In genomic region chr2:9888913-9889650, GRCm38 (mm10) we compare ENCODE assay signal across 8 mouse cellular contexts. TPM values are rescaled to one million over a fixed set of nuclear protein-coding genes. Genes with fewer than 3 reads are reported as not detected.
DNase-seq lines count a peak whose midpoint lies in the region; ATAC-seq and TF ChIP-seq lines count a peak whose summit lies in the region.

9230102O04Rik (minus strand) TSS chr2:9889540.

- H3K4me1 ChIP-seq in lung, embryonic 14.5 days (ENCODE audit: insufficient read depth), result no peaks in the 10 kb centered on the region
- H3K4me1 ChIP-seq in embryonic facial prominence, embryonic 14.5 days (ENCODE audit: control insufficient read depth, insufficient read depth, low read length), result no peaks in the 10 kb centered on the region
- H3K4me1 ChIP-seq in intestine, embryonic 14.5 days (replicated peaks; ENCODE audit: control insufficient read depth, insufficient read depth, low read length), result no peaks in the 10 kb centered on the region
- H3K4me1 ChIP-seq in liver, postnatal 0 days (ENCODE audit: insufficient read depth), result peaks cover 8% of the 10 kb centered on the region
- H3K4me1 ChIP-seq in stomach, embryonic 14.5 days (ENCODE audit: control insufficient read depth, insufficient read depth, low read length), result no peaks in the 10 kb centered on the region

- peak; percentile 68 for TF ChIP-seq CTCF in lung, embryonic 14.5 days (IDR thresholded peaks at IDR 0.05; ENCODE audit: low read depth)
- TF ChIP-seq CTCF in liver, postnatal 0 days (IDR thresholded peaks at IDR 0.05; ENCODE audit: low read depth), result peak; percentile 69

- peak within 1 kb of the TSS; percentile 49 for H3K4me2 ChIP-seq in lung, embryonic 14.5 days
- H3K4me2 ChIP-seq in embryonic facial prominence, embryonic 14.5 days (ENCODE audit: low read depth, low read length), result peak within 1 kb of the TSS; percentile 50
- peak within 1 kb of the TSS; percentile 31 for H3K4me2 ChIP-seq in intestine, embryonic 14.5 days (ENCODE audit: low read length)
- peak within 1 kb of the TSS; percentile 69 for H3K4me2 ChIP-seq in liver, postnatal 0 days (ENCODE audit: low read depth, low read length)
- H3K4me2 ChIP-seq in stomach, embryonic 14.5 days (replicated peaks; ENCODE audit: low read depth, low read length), result peak within 1 kb of the TSS; percentile 26

- no peaks in the 10 kb centered on the region for H3K9me3 ChIP-seq in lung, embryonic 14.5 days (ENCODE audit: low read depth, low read length)
- no peaks in the 10 kb centered on the region for H3K9me3 ChIP-seq in embryonic facial prominence, embryonic 14.5 days (ENCODE audit: control insufficient read depth, low read length)
- no peaks in the 10 kb centered on the region for H3K9me3 ChIP-seq in intestine, embryonic 14.5 days (ENCODE audit: control insufficient read depth, low read length)
- H3K9me3 ChIP-seq in liver, postnatal 0 days (ENCODE audit: low read length), result no peaks in the 10 kb centered on the region
- no peaks in the 10 kb centered on the region for H3K9me3 ChIP-seq in stomach, embryonic 14.5 days (ENCODE audit: control insufficient read depth, low read depth, low read length)

- H3K4me3 ChIP-seq in lung, embryonic 14.5 days (ENCODE audit: low read depth, low read length), result peak within 1 kb of the TSS; percentile 14; the same call in 1 of the 2 replicates
- H3K4me3 ChIP-seq in embryonic facial prominence, embryonic 14.5 days (ENCODE audit: low read depth, low read length), result peak within 1 kb of the TSS; percentile 28
- H3K4me3 ChIP-seq in intestine, embryonic 14.5 days (ENCODE audit: low read depth, low read length), result peak within 1 kb of the TSS; percentile 15; the same call in 1 of the 2 replicates
- peak within 1 kb of the TSS; percentile 37 for H3K4me3 ChIP-seq in liver, postnatal 0 days (ENCODE audit: low read depth, low read length)
- 0 out of 2 replicates have a peak within 1 kb of the TSS, but pooled peaks have one; percentile 1 for H3K4me3 ChIP-seq in stomach, embryonic 14.5 days (ENCODE audit: low read depth, low read length)

- no peaks in the 10 kb centered on the region for H3K36me3 ChIP-seq in lung, embryonic 14.5 days (ENCODE audit: insufficient read depth)
- no peaks in the 10 kb centered on the region for H3K36me3 ChIP-seq in embryonic facial prominence, embryonic 14.5 days (ENCODE audit: control insufficient read depth, insufficient read depth, low read length)
- no peaks in the 10 kb centered on the region for H3K36me3 ChIP-seq in intestine, embryonic 14.5 days (ENCODE audit: control insufficient read depth, insufficient read depth, low read length)
- H3K36me3 ChIP-seq in liver, postnatal 0 days (replicated peaks; ENCODE audit: insufficient read depth, low read length), result no peaks in the 10 kb centered on the region
- no peaks in the 10 kb centered on the region for H3K36me3 ChIP-seq in stomach, embryonic 14.5 days (ENCODE audit: control insufficient read depth, insufficient read depth, low read length)

- no peak within 1 kb of the TSS for H3K9ac ChIP-seq in lung, embryonic 14.5 days
- H3K9ac ChIP-seq in embryonic facial prominence, embryonic 14.5 days (ENCODE audit: low read depth, low read length), result no peak within 1 kb of the TSS
- H3K9ac ChIP-seq in intestine, embryonic 14.5 days (ENCODE audit: low read length), result no peak within 1 kb of the TSS
- no peak within 1 kb of the TSS for H3K9ac ChIP-seq in liver, postnatal 0 days (replicated peaks)
- H3K9ac ChIP-seq in stomach, embryonic 14.5 days (replicated peaks; ENCODE audit: low read depth, low read length), result no peak within 1 kb of the TSS

- peak; percentile 68 for DNase-seq in lung, embryonic 14.5 days
- no peak for DNase-seq in lung, postnatal 36 days
- DNase-seq in embryonic facial prominence, embryonic 14.5 days (ENCODE audit: low spot score), result no peak
- peak; percentile 72 for DNase-seq in intestine, embryonic 14.5 days (ENCODE audit: low spot score)
- DNase-seq in liver, postnatal 0 days, result peak; percentile 61
- no peak for DNase-seq in layer of hippocampus, adult 11-12 months (ENCODE audit: low spot score)
- no peak for DNase-seq in spleen, postnatal 14 days (ENCODE audit: low spot score in 2 of 2)

- TF ChIP-seq EP300 in liver, postnatal 0 days (IDR thresholded peaks at IDR 0.05; ENCODE audit: low read depth), result no peak

- peak; percentile 80; the same call in 1 of the 2 replicates for ATAC-seq in lung, embryonic 14.5 days (ENCODE audit: insufficient read depth)
- ATAC-seq in embryonic facial prominence, embryonic 14.5 days (ENCODE audit: low read depth), result peak; percentile 73
- peak; percentile 72; the same call in 1 of the 2 replicates for ATAC-seq in intestine, embryonic 14.5 days (replicated peaks; ENCODE audit: low FRiP score, low TSS enrichment, low read depth)
- peak; percentile 94 for ATAC-seq in liver, postnatal 0 days
- 0 out of 2 replicates have a peak, but pooled peaks have one; percentile 64 for ATAC-seq in stomach, embryonic 14.5 days (ENCODE audit: insufficient number of reproducible peaks, insufficient read depth, low FRiP score, low read depth)

- H3K27me3 ChIP-seq in lung, embryonic 14.5 days (ENCODE audit: insufficient read depth, low read length), result peaks cover 93% of the 10 kb centered on the region
- H3K27me3 ChIP-seq in embryonic facial prominence, embryonic 14.5 days (replicated peaks; ENCODE audit: control insufficient read depth, insufficient read depth, low read length), result peaks cover 98% of the 10 kb centered on the region
- H3K27me3 ChIP-seq in intestine, embryonic 14.5 days (replicated peaks; ENCODE audit: control insufficient read depth, insufficient read depth, low read length), result peaks cover 97% of the 10 kb centered on the region
- H3K27me3 ChIP-seq in liver, postnatal 0 days (ENCODE audit: insufficient read depth, low read length), result peaks cover 89% of the 10 kb centered on the region
- peaks cover 66% of the 10 kb centered on the region for H3K27me3 ChIP-seq in stomach, embryonic 14.5 days (ENCODE audit: control insufficient read depth, insufficient read depth, low read length)

- under 1% methylated on average over 30 of the region's 30 CpGs for WGBS in lung, embryonic 14.5 days
- WGBS in embryonic facial prominence, embryonic 14.5 days, result 0% methylated on average over 29 of the region's 30 CpGs
- 1% methylated on average over 30 of the region's 30 CpGs for WGBS in intestine, embryonic 14.5 days
- WGBS in liver, postnatal 0 days (ENCODE audit: insufficient replicate concordance), result under 1% methylated on average over 30 of the region's 30 CpGs
- 2% methylated on average over 30 of the region's 30 CpGs for WGBS in stomach, embryonic 14.5 days

- no peak within 1 kb of the TSS for H3K27ac ChIP-seq in lung, embryonic 14.5 days (ENCODE audit: low read depth)
- no peak within 1 kb of the TSS for H3K27ac ChIP-seq in embryonic facial prominence, embryonic 14.5 days (replicated peaks; ENCODE audit: low read depth, low read length)
- H3K27ac ChIP-seq in intestine, embryonic 14.5 days (ENCODE audit: low read depth), result no peak within 1 kb of the TSS
- no peak within 1 kb of the TSS for H3K27ac ChIP-seq in liver, postnatal 0 days (ENCODE audit: low read depth)
- no peak within 1 kb of the TSS for H3K27ac ChIP-seq in stomach, embryonic 14.5 days (ENCODE audit: low read length)

RNA-seq across cellular contexts. Expression of gene 9230102O04Rik, which starts in this region (rescaled TPM):
- not detected in 2 replicates for polyA plus RNA-seq in lung, embryonic 14.5 days (2014; fragmentation: Nextera tagmentation; extraction: Ambion mirVana)
- 0.97 TPM in 1 of 2 replicates, not detected in the other for polyA plus RNA-seq in embryonic facial prominence, embryonic 14.5 days (2014; fragmentation: Nextera tagmentation; extraction: Ambion mirVana)
- not detected in 2 replicates for polyA plus RNA-seq in intestine, embryonic 14.5 days (2014; fragmentation: Nextera tagmentation; extraction: Ambion mirVana)
- polyA plus RNA-seq in liver, postnatal 0 days (2015; fragmentation: Nextera tagmentation; extraction: Ambion mirVana), result not detected in 2 replicates
- not detected in 2 replicates for polyA plus RNA-seq in stomach, embryonic 14.5 days (2014; fragmentation: Nextera tagmentation; extraction: Ambion mirVana)

Comparison
In these comparisons a context has a peak if more than half of its experiments do, and no peak if none do; other contexts are left out.
1. Peak in DNase-seq, ATAC-seq, H3K4me3 ChIP-seq and H3K4me2 ChIP-seq in lung, embryonic 14.5 days; RNA of the gene not detected or under 1 TPM.
2. Peak in ATAC-seq, H3K4me3 ChIP-seq and H3K4me2 ChIP-seq in embryonic facial prominence, embryonic 14.5 days; RNA of the gene not detected or under 1 TPM.
3. Peak in DNase-seq, ATAC-seq, H3K4me3 ChIP-seq and H3K4me2 ChIP-seq in intestine, embryonic 14.5 days; RNA of the gene not detected or under 1 TPM.
4. Peak in DNase-seq, ATAC-seq, H3K4me3 ChIP-seq and H3K4me2 ChIP-seq in liver, postnatal 0 days; RNA of the gene not detected or under 1 TPM.
5. Peak in ATAC-seq, H3K4me3 ChIP-seq and H3K4me2 ChIP-seq in stomach, embryonic 14.5 days; RNA of the gene not detected or under 1 TPM.